Mouse (Mus musculus) cerebellum, adult 2 months (tissue): ENCODE results near the gene Carmil3. TPM values are rescaled to one million over a fixed set of nuclear protein-coding genes. Genes with fewer than 3 reads are reported as not detected.

Experiments used
- DNase-seq, 2 experiments: peaks; one replicate each; pipeline ENCODE4 v3.0.0; 2021
- H3K27ac ChIP-seq: fragments of 200-500 bp; 2 replicates; pipeline ENCODE4 v1.5.1; 2012; ENCODE audit warnings: low read length, control low read depth, inconsistent platforms; ENCODE audit not compliant: insufficient read depth
- H3K27me3 ChIP-seq: fragments of 200-500 bp; 2 replicates; pipeline ENCODE4 v1.6.1; 2012; ENCODE audit warnings: inconsistent platforms, mild to moderate bottlenecking, low read length, moderate library complexity; ENCODE audit not compliant: control insufficient read depth, insufficient read depth
- H3K4me1 ChIP-seq: fragments of 200-500 bp; 2 replicates; pipeline ENCODE4 v1.6.1; 2011; ENCODE audit warnings: low read length; ENCODE audit not compliant: control insufficient read depth, insufficient read depth
- H3K4me3 ChIP-seq: fragments of 200-500 bp; replicated peaks from 2 replicates; pipeline ENCODE3; 2011; ENCODE audit warnings: mild to moderate bottlenecking, low read depth, low read length, control low read depth; ENCODE audit not compliant: insufficient read depth
- CTCF ChIP-seq: fragments of 200-500 bp; IDR thresholded peaks from 2 replicates; pipeline ENCODE4 v1.5.1; 2011; ENCODE audit warnings: low read depth, mild to moderate bottlenecking, control low read depth, low read length, moderate library complexity, borderline replicate concordance; ENCODE audit not compliant: insufficient read depth
- POLR2A ChIP-seq: fragments of 200-500 bp; IDR thresholded peaks from 2 replicates; pipeline ENCODE4 v1.6.1; 2011; ENCODE audit warnings: low read length, control low read depth, borderline replicate concordance; ENCODE audit not compliant: insufficient read depth
- WGBS: fragments of 180-500 bp; shearing (Covaris S2); methylation state at CpG from one replicate; pipeline ENCODE4 v1.1.7; 2018; 5-methylcytosine and 5-hydroxymethylcytosine counted together
- polyA plus RNA-seq: library from polyadenylated mRNA; depleted of rRNA; stranded (reverse); fragments of >200 nt; gene quantifications from 2 replicates; pipeline ENCODE4 v1.2.3, GENCODE M21; 2012

The Carmil3 gene
- polyA plus RNA-seq, 1 experiment = 109 TPM

- WGBS = 82% methylated on average over 15 of the region's 16 CpGs
- Histone ChIP-seq H3K27ac (no peak overlapping the region), H3K27me3 (no peaks in the 10 kb centered on the region), H3K4me1 (peaks cover 11% of the 10 kb centered on the region), H3K4me3 (no peak overlapping the region)
- TF ChIP-seq CTCF (no peak), POLR2A (no peak)
- DNase-seq = no peak
These were observed 6.5 kb downstream of the Carmil3 start for GRCm38 (mm10) chr14:55496761-55497448.

- WGBS = 33% methylated on average over 6 of the region's 6 CpGs
- peaks cover 8% of the 10 kb centered on the region for H3K4me1 ChIP-seq
- peak; percentile 79 to 92 for DNase-seq
- TF ChIP-seq CTCF (peak; percentile 98), POLR2A (no peak)
- H3K4me3 ChIP-seq = no peak overlapping the region
- no peak overlapping the region for H3K27ac ChIP-seq
- H3K27me3 ChIP-seq = no peaks in the 10 kb centered on the region
These were observed 7.0 kb downstream of the Carmil3 start for GRCm38 (mm10) chr14:55497449-55497821.

- no peak for DNase-seq
- TF ChIP-seq CTCF (no peak), POLR2A (no peak)
- H3K27ac ChIP-seq = no peak overlapping the region
- H3K4me1 ChIP-seq = no peaks in the 10 kb centered on the region
- H3K4me3 ChIP-seq = no peak overlapping the region
- WGBS = 79% methylated on average over 9 of the region's 9 CpGs
- H3K27me3 ChIP-seq = no peaks in the 10 kb centered on the region
These were observed 15.2 kb downstream of the Carmil3 start for GRCm38 (mm10) chr14:55505612-55506011.

DNA sequence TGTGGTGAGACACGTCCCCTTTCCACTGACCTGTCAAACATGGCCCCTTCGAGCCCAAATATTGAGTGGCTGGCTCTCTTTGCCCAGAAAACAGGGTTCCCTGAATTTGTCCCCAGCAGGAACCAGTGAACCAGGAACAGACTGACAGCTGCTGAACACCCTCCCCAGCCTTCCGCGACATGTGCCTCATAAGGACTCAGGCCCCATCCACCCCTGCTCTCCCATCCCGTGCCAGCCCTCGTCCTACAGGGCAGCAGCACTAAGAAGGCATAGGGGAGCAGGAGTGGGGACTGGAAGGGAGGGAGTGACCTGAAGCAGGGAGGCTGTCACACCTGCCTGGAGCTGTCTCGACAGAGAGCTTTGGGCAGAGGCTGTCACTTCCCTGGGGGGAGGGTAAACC, 17.4 kb downstream of the Carmil3 start:
- 27% methylated on average over 7 of the region's 7 CpGs for WGBS
- no peak overlapping the region for H3K4me3 ChIP-seq
- no peak overlapping the region for H3K27ac ChIP-seq
- no peak for TF ChIP-seq CTCF
- H3K4me1 ChIP-seq = no peaks in the 10 kb centered on the region
- no peaks in the 10 kb centered on the region for H3K27me3 ChIP-seq
- no peak for DNase-seq

GRCm38 (mm10) chr14:55509540-55509939, 19.1 kb downstream of the Carmil3 start:
- no peak for DNase-seq
- TF ChIP-seq POLR2A (no peak), CTCF (no peak)
- Histone ChIP-seq H3K27me3 (no peaks in the 10 kb centered on the region), H3K4me1 (no peaks in the 10 kb centered on the region), H3K4me3 (no peak overlapping the region), H3K27ac (no peak overlapping the region)
- WGBS = 70% methylated on average over 10 of the region's 10 CpGs

- no peaks in the 10 kb centered on the region for H3K4me1 ChIP-seq
- H3K4me3 ChIP-seq = no peak within 1 kb of the TSS
- H3K27me3 ChIP-seq = no peaks in the 10 kb centered on the region
- no peak for DNase-seq
- TF ChIP-seq POLR2A = no peak
- no peak for TF ChIP-seq CTCF
- no peak within 1 kb of the TSS for H3K27ac ChIP-seq
- WGBS = 69% methylated on average over 22 of the region's 22 CpGs
These were observed 19.8 kb downstream of the Carmil3 start, which contains the start of gene Cpne6 for GRCm38 (mm10) chr14:55510125-55510731. Cpne6 (plus strand) TSS chr14:55510445.

DNA sequence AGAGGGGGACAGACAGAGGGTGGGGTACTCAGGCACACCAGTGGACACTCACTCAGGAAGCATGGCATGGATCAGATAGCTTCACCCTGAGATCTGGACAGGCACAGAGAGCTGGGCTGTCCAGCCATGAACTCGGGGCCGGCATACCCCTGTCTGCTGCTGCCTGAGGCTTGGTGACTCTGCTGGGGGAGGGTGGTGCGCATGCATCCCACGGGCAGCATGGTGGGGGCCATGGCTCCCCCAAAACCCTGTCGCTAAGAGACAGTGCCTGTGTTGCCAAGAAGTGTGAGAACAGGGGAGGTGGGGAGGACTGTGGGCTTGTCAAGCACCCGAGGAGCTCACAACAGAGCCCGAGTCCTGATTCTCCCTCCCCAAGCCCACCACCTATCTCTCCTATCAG, 20.6 kb downstream of the Carmil3 start:
- Histone ChIP-seq H3K4me1 (no peaks in the 10 kb centered on the region), H3K27me3 (no peaks in the 10 kb centered on the region), H3K27ac (no peak overlapping the region), H3K4me3 (no peak overlapping the region)
- no peak for DNase-seq
- 19% methylated on average over 7 of the region's 7 CpGs for WGBS
- TF ChIP-seq POLR2A = no peak

- Histone ChIP-seq H3K27me3 (no peaks in the 10 kb centered on the region), H3K27ac (no peak overlapping the region), H3K4me1 (0 out of 2 replicates have a peak, but pooled peaks cover under 1% of the 10 kb centered on the region), H3K4me3 (no peak overlapping the region)
- WGBS = 78% methylated on average over 10 of the region's 10 CpGs
- TF ChIP-seq POLR2A (no peak), CTCF (no peak)
- no peak for DNase-seq
These were observed 23.5 kb downstream of the Carmil3 start for GRCm38 (mm10) chr14:55513927-55514326.
